Mouse (Mus musculus): ENCODE measurements around the gene Pik3ca. TPM values are rescaled to one million over a fixed set of nuclear protein-coding genes. Genes with fewer than 3 reads are reported as not detected.

The Pik3ca gene
- polyA plus RNA-seq, 1 experiment from 2014 or later: 7.1 TPM

- 78% methylated on average over 8 of the region's 8 CpGs for whole genome bisulfite sequencing
- ATAC-seq: no peak
- no peak overlapping the region for H3K9ac ChIP-seq (ENCODE audit: low read depth, low read length)
- no peaks in the 10 kb centered on the region for H3K27me3 ChIP-seq (replicated peaks; ENCODE audit: control insufficient read depth, insufficient read depth, low read length)
- no peaks in the 10 kb centered on the region for H3K36me3 ChIP-seq (ENCODE audit: control insufficient read depth, insufficient read depth, low read length)
- no peaks in the 10 kb centered on the region for H3K4me1 ChIP-seq (ENCODE audit: control insufficient read depth, insufficient read depth, low read length)
- no peak overlapping the region for H3K4me2 ChIP-seq (ENCODE audit: low read depth, low read length)
- no peak overlapping the region for H3K4me3 ChIP-seq (ENCODE audit: low read length)
- H3K9me3 ChIP-seq (ENCODE audit: control insufficient read depth, low read length): no peaks in the 10 kb centered on the region
- H3K27ac ChIP-seq (ENCODE audit: low read length): no peak overlapping the region
These were observed 25.0 kb upstream of the Pik3ca start for GRCm38 (mm10) chr3:32372470-32372869.

GRCm38 (mm10) chr3:32373236-32373635 is 24.2 kb upstream of the Pik3ca start:
- no peaks in the 10 kb centered on the region for H3K9me3 ChIP-seq (ENCODE audit: control insufficient read depth, low read length)

GRCm38 (mm10) chr3:32379891-32380290 is 17.6 kb upstream of the Pik3ca start:
- no peak overlapping the region for H3K9ac ChIP-seq (ENCODE audit: low read depth, low read length)
- no peak overlapping the region for H3K4me3 ChIP-seq (ENCODE audit: low read length)
- no peaks in the 10 kb centered on the region for H3K9me3 ChIP-seq (ENCODE audit: control insufficient read depth, low read length)
- H3K27me3 ChIP-seq (replicated peaks; ENCODE audit: control insufficient read depth, insufficient read depth, low read length): no peaks in the 10 kb centered on the region
- ATAC-seq: no peak
- H3K4me1 ChIP-seq (ENCODE audit: control insufficient read depth, insufficient read depth, low read length): no peaks in the 10 kb centered on the region
- H3K4me2 ChIP-seq (ENCODE audit: low read depth, low read length): no peak overlapping the region
- H3K36me3 ChIP-seq (ENCODE audit: control insufficient read depth, insufficient read depth, low read length): no peaks in the 10 kb centered on the region
- WGBS: 45% methylated on average over 2 of the region's 2 CpGs
- no peak overlapping the region for H3K27ac ChIP-seq (ENCODE audit: low read length)

More at GRCm38 (mm10) chr3:32373236-32373635, 24.2 kb upstream of the Pik3ca start:
- Histone ChIP-seq H3K4me1 (ENCODE audit: control insufficient read depth, insufficient read depth, low read length) (no peaks in the 10 kb centered on the region), H3K4me2 (ENCODE audit: low read depth, low read length) (no peak overlapping the region), H3K36me3 (ENCODE audit: control insufficient read depth, insufficient read depth, low read length) (no peaks in the 10 kb centered on the region), H3K4me3 (ENCODE audit: low read length) (no peak overlapping the region), H3K27me3 (replicated peaks; ENCODE audit: control insufficient read depth, insufficient read depth, low read length) (no peaks in the 10 kb centered on the region), H3K27ac (ENCODE audit: low read length) (no peak overlapping the region), H3K9ac (ENCODE audit: low read depth, low read length) (no peak overlapping the region)
- no peak for ATAC-seq
- WGBS: 84% methylated on average over 6 of the region's 6 CpGs

- H3K27me3 ChIP-seq (replicated peaks; ENCODE audit: control insufficient read depth, insufficient read depth, low read length): no peaks in the 10 kb centered on the region
- no peaks in the 10 kb centered on the region for H3K9me3 ChIP-seq (ENCODE audit: control insufficient read depth, low read length)
- no peak overlapping the region for H3K9ac ChIP-seq (ENCODE audit: low read depth, low read length)
- peak; percentile 42; the same call in 1 of the 2 replicates for ATAC-seq
- no peaks in the 10 kb centered on the region for H3K4me1 ChIP-seq (ENCODE audit: control insufficient read depth, insufficient read depth, low read length)
- no peak overlapping the region for H3K4me3 ChIP-seq (ENCODE audit: low read length)
- 59% methylated on average over 3 of the region's 3 CpGs for WGBS
- H3K4me2 ChIP-seq (ENCODE audit: low read depth, low read length): no peak overlapping the region
- no peak overlapping the region for H3K27ac ChIP-seq (ENCODE audit: low read length)
- H3K36me3 ChIP-seq (ENCODE audit: control insufficient read depth, insufficient read depth, low read length): no peaks in the 10 kb centered on the region
These were observed 15.9 kb upstream of the Pik3ca start for GRCm38 (mm10) chr3:32381556-32381955.

- no peak overlapping the region for H3K4me2 ChIP-seq (ENCODE audit: low read depth, low read length)
- H3K27me3 ChIP-seq (replicated peaks; ENCODE audit: control insufficient read depth, insufficient read depth, low read length): no peaks in the 10 kb centered on the region
- H3K27ac ChIP-seq (ENCODE audit: low read length): no peak overlapping the region
- no peak for ATAC-seq
- 91% methylated on average over 4 of the region's 4 CpGs for WGBS
- no peak overlapping the region for H3K4me3 ChIP-seq (ENCODE audit: low read length)
- H3K4me1 ChIP-seq (ENCODE audit: control insufficient read depth, insufficient read depth, low read length): no peaks in the 10 kb centered on the region
- H3K9me3 ChIP-seq (ENCODE audit: control insufficient read depth, low read length): no peaks in the 10 kb centered on the region
- H3K9ac ChIP-seq (ENCODE audit: low read depth, low read length): no peak overlapping the region
- no peaks in the 10 kb centered on the region for H3K36me3 ChIP-seq (ENCODE audit: control insufficient read depth, insufficient read depth, low read length)
These were observed 4.6 kb upstream of the Pik3ca start for GRCm38 (mm10) chr3:32392841-32393240.

- Histone ChIP-seq H3K4me2 (ENCODE audit: low read depth, low read length) (no peak overlapping the region), H3K9ac (ENCODE audit: low read depth, low read length) (no peak overlapping the region), H3K4me1 (ENCODE audit: control insufficient read depth, insufficient read depth, low read length) (0 out of 2 replicates have a peak, but pooled peaks cover 5% of the 10 kb centered on the region), H3K9me3 (ENCODE audit: control insufficient read depth, low read length) (no peaks in the 10 kb centered on the region), H3K4me3 (ENCODE audit: low read length) (no peak overlapping the region), H3K27me3 (replicated peaks; ENCODE audit: control insufficient read depth, insufficient read depth, low read length) (no peaks in the 10 kb centered on the region), H3K36me3 (ENCODE audit: control insufficient read depth, insufficient read depth, low read length) (no peaks in the 10 kb centered on the region), H3K27ac (ENCODE audit: low read length) (no peak overlapping the region)
- WGBS: 86% methylated on average over 8 of the region's 8 CpGs
- no peak for ATAC-seq
These were observed 3.5 kb upstream of the Pik3ca start for GRCm38 (mm10) chr3:32393986-32394385.

GRCm38 (mm10) chr3:32395771-32396551 is 1.5 kb upstream of the Pik3ca start:
- Histone ChIP-seq H3K9ac (ENCODE audit: low read depth, low read length) (peak overlapping the region; percentile 73), H3K27me3 (replicated peaks; ENCODE audit: control insufficient read depth, insufficient read depth, low read length) (no peaks in the 10 kb centered on the region), H3K4me2 (ENCODE audit: low read depth, low read length) (peak overlapping the region; percentile 85), H3K36me3 (ENCODE audit: control insufficient read depth, insufficient read depth, low read length) (no peaks in the 10 kb centered on the region), H3K4me1 (ENCODE audit: control insufficient read depth, insufficient read depth, low read length) (peaks cover 18% of the 10 kb centered on the region), H3K27ac (ENCODE audit: low read length) (peak overlapping the region; percentile 99), H3K9me3 (ENCODE audit: control insufficient read depth, low read length) (no peaks in the 10 kb centered on the region), H3K4me3 (ENCODE audit: low read length) (peak overlapping the region; percentile 77)
- 18% methylated on average over 23 of the region's 24 CpGs for WGBS
- ATAC-seq: no peak; the same call in 1 of the 2 replicates

- Histone ChIP-seq H3K9me3 (ENCODE audit: control insufficient read depth, low read length) (no peaks in the 10 kb centered on the region), H3K27me3 (replicated peaks; ENCODE audit: control insufficient read depth, insufficient read depth, low read length) (no peaks in the 10 kb centered on the region), H3K36me3 (ENCODE audit: control insufficient read depth, insufficient read depth, low read length) (no peaks in the 10 kb centered on the region), H3K4me1 (ENCODE audit: control insufficient read depth, insufficient read depth, low read length) (peaks cover 21% of the 10 kb centered on the region), H3K4me3 (ENCODE audit: low read length) (peak overlapping the region; percentile 77), H3K4me2 (ENCODE audit: low read depth, low read length) (peak overlapping the region; percentile 85), H3K9ac (ENCODE audit: low read depth, low read length) (peak overlapping the region; percentile 87), H3K27ac (ENCODE audit: low read length) (peak overlapping the region; percentile 99)
- ATAC-seq: peak; percentile 98
- under 1% methylated on average over 47 of the region's 77 CpGs for WGBS
These were observed 544 bp upstream of the Pik3ca start for GRCm38 (mm10) chr3:32396794-32397460.

GRCm38 (mm10) chr3:32398175-32398538 is 686 bp downstream of the Pik3ca start:
- Histone ChIP-seq H3K27ac (ENCODE audit: low read length) (peak overlapping the region; percentile 99; the same call in 1 of the 2 replicates), H3K27me3 (replicated peaks; ENCODE audit: control insufficient read depth, insufficient read depth, low read length) (no peaks in the 10 kb centered on the region), H3K4me2 (ENCODE audit: low read depth, low read length) (peak overlapping the region; percentile 65), H3K36me3 (ENCODE audit: control insufficient read depth, insufficient read depth, low read length) (no peaks in the 10 kb centered on the region), H3K4me3 (ENCODE audit: low read length) (peak overlapping the region; percentile 77), H3K9ac (ENCODE audit: low read depth, low read length) (peak overlapping the region; percentile 87), H3K9me3 (ENCODE audit: control insufficient read depth, low read length) (no peaks in the 10 kb centered on the region), H3K4me1 (ENCODE audit: control insufficient read depth, insufficient read depth, low read length) (peaks cover 21% of the 10 kb centered on the region)
- under 1% methylated on average over 7 of the region's 7 CpGs for WGBS
- ATAC-seq: no peak
